Mouse (Mus musculus) MEL (cell line): ENCODE data around the gene CN725425. TPM values are rescaled to one million over a fixed set of nuclear protein-coding genes. Genes with fewer than 3 reads are reported as not detected.

Experiments used
- DNase-seq: peaks from one replicate; pipeline ENCODE4 v3.0.0; 2011; ENCODE audit warnings: low read depth, low spot score
- H3K27ac ChIP-seq: 2 replicates; pipeline ENCODE4 v1.5.1; 2012; ENCODE audit warnings: low read depth, mild to moderate bottlenecking, control low read depth, low read length, moderate library complexity; ENCODE audit not compliant: control insufficient read depth
- H3K27me3 ChIP-seq, 2 experiments: fragments of 150-350 bp in 1 of 2; sonication (generic) in 1 of 2; 2 replicates each; pipeline ENCODE4 v1.6.1; 2012; ENCODE audit warnings: low read length in 2 of 2, mild to moderate bottlenecking in 2 of 2, improper control_type of control experiment in 1 of 2, moderate library complexity in 1 of 2; ENCODE audit not compliant: insufficient read depth in 2 of 2, control insufficient read depth in 1 of 2
- H3K36me3 ChIP-seq, 2 experiments: 2 replicates each; pipeline ENCODE4 v1.6.1; 2012 to 2014; ENCODE audit warnings: low read length in 2 of 2, improper control_type of control experiment in 1 of 2, inconsistent platforms in 1 of 2, mild to moderate bottlenecking in 1 of 2; ENCODE audit not compliant: insufficient read depth in 2 of 2, control insufficient read depth in 1 of 2
- H3K4me1 ChIP-seq, 2 experiments: fragments of 150-350 bp in 1 of 2; sonication (generic) in 1 of 2; 2 replicates each; pipeline ENCODE4 v1.6.1; 2012; ENCODE audit warnings: low read length in 2 of 2, improper control_type of control experiment in 1 of 2, mild to moderate bottlenecking in 1 of 2; ENCODE audit not compliant: insufficient read depth in 2 of 2, control insufficient read depth in 1 of 2
- H3K4me3 ChIP-seq, 2 experiments: fragments of 150-350 bp in 1 of 2; sonication (generic) in 1 of 2; 2 replicates each; pipeline ENCODE4 v1.5.1; 2012; ENCODE audit warnings: low read depth in 2 of 2, low read length in 2 of 2, mild to moderate bottlenecking in 2 of 2, moderate library complexity in 2 of 2, control low read depth in 1 of 2, improper control_type of control experiment in 1 of 2; ENCODE audit not compliant: control insufficient read depth in 1 of 2, insufficient read depth in 1 of 2
- H3K79me2 ChIP-seq: 2 replicates; pipeline ENCODE4 v1.6.1; 2012; ENCODE audit warnings: mild to moderate bottlenecking, low read length, moderate library complexity; ENCODE audit not compliant: control insufficient read depth, poor library complexity, insufficient read depth
- H3K9ac ChIP-seq: 2 replicates; pipeline ENCODE4 v1.6.1; 2012; ENCODE audit warnings: low read depth, mild to moderate bottlenecking, control low read depth, low read length, moderate library complexity; ENCODE audit not compliant: control insufficient read depth, poor library complexity, severe bottlenecking
- H3K9me3 ChIP-seq: fragments of 150-350 bp; sonication (generic); replicated peaks from 2 replicates; pipeline ENCODE4 v1.6.1; 2012; ENCODE audit warnings: mild to moderate bottlenecking, low read length, improper control_type of control experiment, moderate library complexity; ENCODE audit not compliant: insufficient read depth
- CHD1 ChIP-seq: IDR thresholded peaks from 2 replicates; pipeline ENCODE4 v1.6.1; 2012; ENCODE audit warnings: low read depth, mild to moderate bottlenecking, inconsistent platforms, low read length, improper control_type of control experiment
- CTCF ChIP-seq, 3 experiments: IDR thresholded peaks in 2 of 3; conservative IDR thresholded peaks in 1 of 3; 2 replicates each; pipeline ENCODE4 v1.5.1; 2011 to 2012; ENCODE audit warnings: low read length in 3 of 3, low read depth in 2 of 3, mild to moderate bottlenecking in 2 of 3, improper control_type of control experiment in 1 of 3, inconsistent platforms in 1 of 3, mixed read lengths in 1 of 3, moderate library complexity in 1 of 3; ENCODE audit not compliant: control insufficient read depth in 1 of 3, insufficient read depth in 1 of 3, poor library complexity in 1 of 3, severe bottlenecking in 1 of 3
- E2F4 ChIP-seq: IDR thresholded peaks from 2 replicates; pipeline ENCODE4 v1.6.1; 2011; ENCODE audit warnings: low read depth, low read length, improper control_type of control experiment, borderline replicate concordance
- ETS1 ChIP-seq: IDR thresholded peaks from 2 replicates; pipeline ENCODE4 v1.6.1; 2012; ENCODE audit warnings: low read depth, mild to moderate bottlenecking, inconsistent platforms, low read length, improper control_type of control experiment, moderate library complexity
- GATA1 ChIP-seq: IDR thresholded peaks from 2 replicates; pipeline ENCODE4 v1.6.1; 2011; ENCODE audit warnings: low read depth, low read length, improper control_type of control experiment
- MAZ ChIP-seq: IDR thresholded peaks from 2 replicates; pipeline ENCODE4 v1.6.1; 2012; ENCODE audit warnings: low read depth, mild to moderate bottlenecking, inconsistent platforms, low read length, improper control_type of control experiment
- MEF2A ChIP-seq: IDR thresholded peaks from 2 replicates; pipeline ENCODE4 v1.6.1; 2014; ENCODE audit warnings: low read depth, mild to moderate bottlenecking, inconsistent platforms, low read length, improper control_type of control experiment; ENCODE audit not compliant: poor library complexity, insufficient replicate concordance, severe bottlenecking; ENCODE audit errors: extremely low read depth
- MYB ChIP-seq: IDR thresholded peaks from 2 replicates; pipeline ENCODE4 v1.6.1; 2011; ENCODE audit warnings: mild to moderate bottlenecking, low read depth, low read length, improper control_type of control experiment
- MYC ChIP-seq: IDR thresholded peaks from 2 replicates; pipeline ENCODE4 v1.6.1; 2011; ENCODE audit warnings: low read depth, mild to moderate bottlenecking, low read length, improper control_type of control experiment, moderate library complexity
- POLR2A ChIP-seq, 2 experiments: IDR thresholded peaks; 2 replicates each; pipeline ENCODE4 v1.6.1; 2011 to 2012; ENCODE audit warnings: low read length in 2 of 2, mild to moderate bottlenecking in 2 of 2, control low read depth in 1 of 2, improper control_type of control experiment in 1 of 2, low read depth in 1 of 2, moderate library complexity in 1 of 2; ENCODE audit not compliant: control insufficient read depth in 1 of 2, insufficient read depth in 1 of 2, poor library complexity in 1 of 2
- POLR2AphosphoS2 ChIP-seq: IDR thresholded peaks from 2 replicates; pipeline ENCODE4 v1.6.1; 2011; ENCODE audit warnings: low read length, improper control_type of control experiment
- POLR2AphosphoS5 ChIP-seq: IDR thresholded peaks from 2 replicates; pipeline ENCODE4 v1.6.1; 2012; ENCODE audit warnings: low read depth, borderline replicate concordance, mild to moderate bottlenecking, inconsistent platforms, low read length, moderate library complexity, mixed read lengths
- SIN3A ChIP-seq: IDR thresholded peaks from 2 replicates; pipeline ENCODE4 v1.6.1; 2012; ENCODE audit warnings: low read length, improper control_type of control experiment, inconsistent platforms
- TAL1 ChIP-seq: IDR thresholded peaks from 2 replicates; pipeline ENCODE4 v1.6.1; 2012; ENCODE audit warnings: mild to moderate bottlenecking, inconsistent platforms, low read length, moderate library complexity, mixed read lengths
- TBP ChIP-seq: IDR thresholded peaks from 2 replicates; pipeline ENCODE4 v1.8.0; 2011; ENCODE audit warnings: low read depth, low read length, improper control_type of control experiment
- USF2 ChIP-seq, 2 experiments: IDR thresholded peaks; 2 replicates each; pipeline ENCODE4 v1.6.1; 2011 to 2012; ENCODE audit warnings: improper control_type of control experiment in 2 of 2, low read length in 2 of 2, borderline replicate concordance in 1 of 2, inconsistent platforms in 1 of 2, low read depth in 1 of 2, mild to moderate bottlenecking in 1 of 2; ENCODE audit not compliant: insufficient read depth in 1 of 2
- ZC3H11A ChIP-seq: IDR thresholded peaks from 2 replicates; pipeline ENCODE4 v1.6.1; 2012; ENCODE audit warnings: low read depth, mild to moderate bottlenecking, inconsistent platforms, low read length, improper control_type of control experiment
- ZKSCAN1 ChIP-seq: IDR thresholded peaks from 2 replicates; pipeline ENCODE4 v1.6.1; 2012; ENCODE audit warnings: low read depth, mild to moderate bottlenecking, inconsistent platforms, low read length, improper control_type of control experiment, moderate library complexity
- ZMIZ1 ChIP-seq: IDR thresholded peaks from 2 replicates; pipeline ENCODE4 v1.6.1; 2012; ENCODE audit warnings: low read depth, mild to moderate bottlenecking, inconsistent platforms, low read length, improper control_type of control experiment, moderate library complexity
- ZNF384 ChIP-seq: IDR thresholded peaks from 2 replicates; pipeline ENCODE4 v1.6.1; 2012; ENCODE audit warnings: low read depth, mild to moderate bottlenecking, inconsistent platforms, low read length, improper control_type of control experiment
- polyA plus RNA-seq, 2 experiments: library from polyadenylated mRNA; stranded (reverse) in 1 of 2; unstranded in 1 of 2; fragments of >175 nt in 1 of 2; fragments of >200 nt in 1 of 2; gene quantifications; 2 replicates each; pipeline versions ENCODE4 v1.2.1 to v1.2.4; 2012; ENCODE audit warnings: low replicate concordance in 2 of 2, low read depth in 1 of 2; ENCODE audit not compliant: insufficient read length in 2 of 2, insufficient read depth in 1 of 2, missing spikeins in 1 of 2
- total RNA-seq: library from RNA; depleted of rRNA; stranded (reverse); fragments of 300-350 nt; gene quantifications from 2 replicates; pipeline ENCODE4 v1.2.3, GENCODE M21; 2012

The CN725425 gene
- total and polyA plus RNA-seq, 3 experiments = not detected

DNA sequence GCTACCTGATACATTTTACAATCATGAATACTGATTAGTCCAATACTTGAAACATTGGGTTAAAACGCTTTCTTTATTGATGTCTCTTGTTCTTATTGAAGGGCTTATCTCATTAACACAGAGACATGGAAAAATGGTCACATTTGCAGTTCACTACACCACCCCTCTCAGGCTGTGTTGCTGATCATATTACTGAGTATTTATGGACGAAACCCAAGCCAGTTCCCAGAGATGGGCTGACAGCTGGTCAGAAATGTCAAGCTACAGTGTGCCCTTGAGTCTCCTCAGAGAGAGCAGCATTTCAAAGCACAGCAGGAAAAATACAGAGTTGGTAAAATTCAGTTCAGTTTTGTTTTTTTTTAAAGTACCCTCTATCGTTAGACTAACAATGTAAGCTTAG is 46.0 kb upstream of the CN725425 start:
- Histone ChIP-seq H3K36me3 (no peaks in the 10 kb centered on the region), H3K27me3 (no peaks in the 10 kb centered on the region), H3K4me3 (no peak overlapping the region), H3K9ac (no peak overlapping the region), H3K9me3 (no peaks in the 10 kb centered on the region), H3K79me2 (no peaks in the 10 kb centered on the region)
- DNase-seq = no peak
- TF ChIP-seq CTCF (IDR thresholded peaks at IDR 0.05 in 2 of 3, conservative IDR thresholded peaks at IDR 0.05 in 1 of 3; ENCODE audit: control insufficient read depth in 1 of 3, insufficient read depth in 1 of 3, low read depth in 2 of 3, low read length in 3 of 3, poor library complexity in 1 of 3, severe bottlenecking in 1 of 3) (no peak), CHD1 (no peak)
- TF ChIP-seq, all 39 proteins: peak for 0
- Histone ChIP-seq H3K4me1 (no peaks in the 10 kb centered on the region), H3K27ac (no peak overlapping the region)

GRCm38 (mm10) chr15:91161153-91161552 is 38.1 kb upstream of the CN725425 start:
- Histone ChIP-seq H3K9me3 (no peaks in the 10 kb centered on the region), H3K4me1 (no peaks in the 10 kb centered on the region), H3K79me2 (no peaks in the 10 kb centered on the region), H3K27ac (no peak overlapping the region), H3K9ac (no peak overlapping the region), H3K36me3 (no peaks in the 10 kb centered on the region), H3K27me3 (no peaks in the 10 kb centered on the region), H3K4me3 (no peak overlapping the region)
- TF ChIP-seq MYB = no peak
- no peak for TF ChIP-seq E2F4
- TF ChIP-seq MEF2A = no peak
- no peak for TF ChIP-seq GATA1
- no peak for TF ChIP-seq TAL1
- no peak for TF ChIP-seq ZNF384
- TF ChIP-seq POLR2AphosphoS5 = no peak
- TF ChIP-seq SIN3A = no peak
- no peak for TF ChIP-seq POLR2A (IDR thresholded peaks at IDR 0.05; ENCODE audit: control insufficient read depth in 1 of 2, insufficient read depth in 1 of 2, low read depth in 1 of 2, low read length in 2 of 2, poor library complexity in 1 of 2)
- no peak for TF ChIP-seq MYC
- no peak for TF ChIP-seq CHD1
- no peak for TF ChIP-seq ZKSCAN1
- DNase-seq = no peak

DNA sequence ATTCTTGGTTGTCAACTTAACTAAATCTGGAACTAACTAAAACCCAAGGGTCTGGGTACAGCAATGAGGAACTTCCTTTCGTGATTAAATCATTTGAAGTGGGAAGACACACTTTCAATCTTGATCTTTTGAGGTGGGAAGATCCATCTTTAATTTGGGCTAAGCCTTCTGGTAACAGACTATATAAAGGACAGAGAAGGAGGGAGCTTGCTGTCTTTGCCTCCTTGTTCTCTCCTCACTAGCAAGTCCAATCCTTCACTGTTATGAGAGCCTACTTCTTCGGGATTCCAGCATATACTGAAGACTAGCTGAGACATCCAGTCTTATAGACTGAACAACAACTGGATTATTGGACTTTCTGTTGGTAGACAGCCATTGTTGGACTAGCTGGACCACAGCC is 35.8 kb upstream of the CN725425 start:
- no peak for DNase-seq

More for the DNA sequence above, 35.8 kb upstream of the CN725425 start:
- Histone ChIP-seq H3K27me3 (no peaks in the 10 kb centered on the region), H3K79me2 (no peaks in the 10 kb centered on the region), H3K4me3 (no peak overlapping the region), H3K9ac (no peak overlapping the region), H3K9me3 (no peaks in the 10 kb centered on the region), H3K36me3 (no peaks in the 10 kb centered on the region), H3K4me1 (no peaks in the 10 kb centered on the region), H3K27ac (no peak overlapping the region)
- TF ChIP-seq TBP (no peak), ETS1 (no peak), GATA1 (no peak), E2F4 (no peak), ZC3H11A (no peak), POLR2AphosphoS2 (no peak), MAZ (no peak), CTCF (IDR thresholded peaks at IDR 0.05 in 2 of 3, conservative IDR thresholded peaks at IDR 0.05 in 1 of 3; ENCODE audit: control insufficient read depth in 1 of 3, insufficient read depth in 1 of 3, low read depth in 2 of 3, low read length in 3 of 3, poor library complexity in 1 of 3, severe bottlenecking in 1 of 3) (no peak), MYC (no peak), USF2 (IDR thresholded peaks at IDR 0.05; ENCODE audit: borderline replicate concordance in 1 of 2, insufficient read depth in 1 of 2, low read depth in 1 of 2, low read length in 2 of 2) (no peak), ZMIZ1 (no peak)
